Mouse (Mus musculus) kidney, embryonic 14.5 days (tissue): Measurements from ENCODE around the gene Mknk2. TPM values are rescaled to one million over a fixed set of nuclear protein-coding genes. Genes with fewer than 3 reads are reported as not detected.
A peak's percentile ranks its signal among the peaks of the same experiment; 100 is the strongest.

Source experiments
- ATAC-seq: fragments of 200-750 bp; cut with Nextera tagmentation; 2 replicates; pipeline ENCODE4 v1.8.0; 2017; ENCODE audit warnings: moderate number of reproducible peaks, mild to moderate bottlenecking, moderate TSS enrichment, moderate library complexity; ENCODE audit not compliant: low FRiP score, low TSS enrichment
- H3K27ac ChIP-seq: fragments of 300-500 bp; sonication (generic); 2 replicates; pipeline ENCODE4 v1.5.1; 2014; ENCODE audit warnings: low read depth, mild to moderate bottlenecking, low read length, moderate library complexity, mixed read lengths
- H3K27me3 ChIP-seq: fragments of 300-500 bp; sonication (generic); 2 replicates; pipeline ENCODE4 v1.6.1; 2014; ENCODE audit warnings: mild to moderate bottlenecking, low read length; ENCODE audit not compliant: control insufficient read depth, insufficient read depth
- H3K36me3 ChIP-seq: fragments of 300-500 bp; sonication (generic); 2 replicates; pipeline ENCODE4 v1.6.1; 2014; ENCODE audit warnings: low read length, mixed read lengths; ENCODE audit not compliant: control insufficient read depth, insufficient read depth
- H3K4me1 ChIP-seq: fragments of 300-500 bp; sonication (generic); 2 replicates; pipeline ENCODE4 v1.6.1; 2014; ENCODE audit warnings: low read length, mixed read lengths; ENCODE audit not compliant: control insufficient read depth, insufficient read depth
- H3K4me2 ChIP-seq: fragments of 300-500 bp; sonication (generic); replicated peaks from 2 replicates; pipeline ENCODE4 v1.6.1; 2014; ENCODE audit warnings: low read depth, mild to moderate bottlenecking, low read length
- H3K4me3 ChIP-seq: fragments of 300-500 bp; sonication (generic); 2 replicates; pipeline ENCODE4 v1.5.1; 2014; ENCODE audit warnings: mild to moderate bottlenecking, low read length
- H3K9ac ChIP-seq: fragments of 300-500 bp; sonication (generic); 2 replicates; pipeline ENCODE4 v1.6.1; 2014; ENCODE audit warnings: low read depth, mild to moderate bottlenecking, low read length, moderate library complexity
- H3K9me3 ChIP-seq: fragments of 300-500 bp; sonication (generic); 2 replicates; pipeline ENCODE4 v1.6.1; 2016; ENCODE audit warnings: low read length; ENCODE audit not compliant: control insufficient read depth
- WGBS: fragments of 180-500 bp; shearing (Covaris S2); extraction: QIAGEN DNeasy Blood & Tissue Kit; methylation state at CpG from one replicate; pipeline ENCODE4 v1.1.7; 2014; 5-methylcytosine and 5-hydroxymethylcytosine counted together
- polyA plus RNA-seq: library from polyadenylated mRNA; unstranded; fragments of >200 nt; fragmentation: Nextera tagmentation; extraction: Ambion mirVana; gene quantifications from 2 replicates; pipeline ENCODE4 v1.2.1, GENCODE M21; 2014

Gene Mknk2
- polyA plus RNA-seq, 1 experiment from 2014 or later: 99.2 TPM

DNA sequence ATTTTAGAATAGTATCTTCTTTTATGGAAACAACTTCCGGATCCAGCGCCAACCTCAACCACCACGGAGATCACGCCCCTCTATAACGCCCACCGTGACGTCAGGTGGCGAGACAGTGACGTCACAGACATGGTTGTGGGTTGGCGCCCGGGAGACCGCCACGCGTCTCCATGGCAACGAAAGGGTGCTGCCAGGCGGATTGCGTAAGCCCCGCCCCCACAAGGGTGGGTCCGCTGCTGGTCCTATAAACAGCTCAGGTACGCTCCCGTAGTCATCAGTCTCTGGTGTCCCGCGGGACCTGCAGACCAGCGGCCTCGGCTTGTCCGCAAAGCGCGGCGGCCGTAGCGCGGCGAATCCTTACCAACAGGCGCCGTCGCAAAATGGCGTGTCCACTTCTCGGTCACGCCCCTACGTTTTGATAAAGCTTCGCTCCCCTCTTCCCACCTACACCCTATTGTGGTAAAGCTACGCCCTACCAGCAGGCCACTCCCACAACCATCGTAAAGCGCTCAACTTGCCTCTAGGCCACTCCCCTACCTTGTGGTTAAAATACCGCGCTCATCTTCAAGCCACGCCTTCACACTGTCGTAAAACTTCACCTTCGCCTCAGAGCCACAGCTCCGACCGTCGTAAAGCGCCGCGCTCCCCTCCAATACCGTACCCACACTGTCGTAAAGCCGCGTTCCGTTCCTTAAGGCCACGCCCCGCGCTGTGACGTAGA lies 55.8 kb downstream of the Mknk2 start:
- Histone ChIP-seq H3K36me3 (peaks cover 4% of the 10 kb centered on the region; the same call in 1 of the 2 replicates), H3K4me1 (peaks cover 30% of the 10 kb centered on the region), H3K4me2 (peak overlapping the region; percentile 82), H3K9ac (peak overlapping the region; percentile 52; the same call in 1 of the 2 replicates), H3K27me3 (no peaks in the 10 kb centered on the region), H3K27ac (peak overlapping the region; percentile 95), H3K4me3 (peak overlapping the region; percentile 74), H3K9me3 (no peaks in the 10 kb centered on the region)
- ATAC-seq: peak; percentile 94
- WGBS: under 1% methylated on average over 64 of the region's 64 CpGs

DNA sequence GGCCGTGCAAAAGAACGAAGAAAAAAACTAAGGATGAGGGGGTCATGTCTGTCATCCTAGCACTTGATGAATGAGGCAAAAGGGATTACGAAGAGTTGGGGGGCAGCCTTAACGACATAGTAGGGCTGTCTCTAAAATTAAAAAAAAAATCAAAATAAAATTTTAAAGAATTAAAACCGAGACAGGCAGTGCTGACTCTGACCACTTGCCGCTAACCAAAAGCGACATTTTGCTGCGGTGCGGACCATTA lies 56.3 kb downstream of the Mknk2 start:
- H3K9ac ChIP-seq: peak overlapping the region; percentile 52
- H3K27ac ChIP-seq: peak overlapping the region; percentile 95
- no peaks in the 10 kb centered on the region for H3K9me3 ChIP-seq
- peak overlapping the region; percentile 82 for H3K4me2 ChIP-seq
- H3K4me1 ChIP-seq: peaks cover 30% of the 10 kb centered on the region
- H3K36me3 ChIP-seq: peaks cover 4% of the 10 kb centered on the region; the same call in 1 of the 2 replicates
- no peaks in the 10 kb centered on the region for H3K27me3 ChIP-seq
- 4% methylated on average over 9 of the region's 9 CpGs for WGBS
- peak overlapping the region; percentile 74 for H3K4me3 ChIP-seq
- no peak for ATAC-seq

DNA sequence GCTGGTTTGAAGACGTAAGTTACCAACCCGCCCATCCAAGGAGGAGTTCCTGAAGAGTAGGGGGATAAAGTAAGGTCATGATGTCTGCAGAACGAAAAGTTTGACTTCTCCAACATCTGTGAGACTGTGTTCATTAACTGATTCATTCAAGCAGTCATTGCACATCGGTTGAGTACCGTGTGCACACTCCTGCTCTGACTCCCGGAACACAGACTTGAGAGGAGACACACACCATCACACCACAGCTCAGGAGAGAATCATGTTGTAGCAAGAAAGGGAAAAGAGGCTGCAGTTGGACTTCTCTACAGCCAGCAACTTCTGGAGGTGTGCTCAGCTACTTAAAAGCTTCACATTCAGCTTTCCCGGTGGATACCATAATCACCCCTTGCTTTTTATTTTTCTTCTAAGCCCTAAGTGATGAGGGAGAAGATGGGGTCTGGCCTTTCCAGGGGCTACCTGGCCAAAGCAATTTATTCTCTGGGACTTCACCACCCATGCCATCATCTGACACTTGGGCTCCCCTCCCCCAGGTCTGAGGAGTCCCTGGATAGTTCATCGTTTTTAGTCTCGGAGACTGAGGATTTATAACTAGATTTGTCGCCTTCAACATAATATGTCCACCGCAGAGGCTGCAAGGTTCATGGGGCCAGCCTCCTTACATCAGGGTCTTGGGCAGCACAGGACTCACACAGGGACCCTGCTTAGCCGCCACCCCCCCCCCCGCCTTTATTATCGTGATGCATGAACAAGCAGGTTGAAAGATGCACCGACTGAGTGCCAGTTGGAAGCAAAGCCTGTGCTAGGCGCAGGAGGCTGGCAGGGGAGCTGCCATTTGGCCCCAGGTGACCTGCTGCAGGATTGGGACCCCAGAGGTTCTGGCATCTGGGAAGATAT lies 56.9 kb downstream of the Mknk2 start:
- Histone ChIP-seq H3K4me1 (peaks cover 26% of the 10 kb centered on the region), H3K9me3 (no peaks in the 10 kb centered on the region), H3K4me2 (peak overlapping the region; percentile 82), H3K9ac (peak overlapping the region; percentile 52), H3K36me3 (peaks cover 5% of the 10 kb centered on the region), H3K4me3 (peak overlapping the region; percentile 74), H3K27ac (peak overlapping the region; percentile 95), H3K27me3 (no peaks in the 10 kb centered on the region)
- 43% methylated on average over 16 of the region's 16 CpGs for WGBS
- ATAC-seq: no peak

DNA sequence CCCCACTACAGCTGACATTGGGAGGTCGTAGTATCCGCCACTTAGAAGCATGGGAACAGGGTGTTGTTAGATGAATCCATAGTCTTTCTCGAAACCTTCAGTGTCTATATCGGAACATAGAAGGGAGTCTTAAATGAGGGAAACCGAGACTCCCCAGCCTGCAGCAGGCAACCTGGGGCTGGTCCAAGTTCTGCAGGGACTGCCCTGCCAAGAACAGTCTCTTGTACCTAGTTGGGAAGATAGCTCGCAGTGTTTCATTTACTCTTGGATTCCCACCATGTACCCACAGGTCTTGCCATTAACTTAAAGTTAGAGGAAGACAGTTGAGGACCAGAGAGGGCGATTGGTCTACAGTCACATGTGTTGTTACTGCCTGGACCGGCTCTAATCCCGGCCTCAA lies 57.5 kb downstream of the Mknk2 start:
- ATAC-seq: no peak
- no peak overlapping the region for H3K4me3 ChIP-seq
- peaks cover 7% of the 10 kb centered on the region for H3K36me3 ChIP-seq
- whole genome bisulfite sequencing: 87% methylated on average over 9 of the region's 9 CpGs
- no peaks in the 10 kb centered on the region for H3K27me3 ChIP-seq
- H3K9me3 ChIP-seq: no peaks in the 10 kb centered on the region
- H3K27ac ChIP-seq: no peak overlapping the region
- peaks cover 20% of the 10 kb centered on the region for H3K4me1 ChIP-seq
- no peak overlapping the region for H3K4me2 ChIP-seq
- no peak overlapping the region for H3K9ac ChIP-seq

DNA sequence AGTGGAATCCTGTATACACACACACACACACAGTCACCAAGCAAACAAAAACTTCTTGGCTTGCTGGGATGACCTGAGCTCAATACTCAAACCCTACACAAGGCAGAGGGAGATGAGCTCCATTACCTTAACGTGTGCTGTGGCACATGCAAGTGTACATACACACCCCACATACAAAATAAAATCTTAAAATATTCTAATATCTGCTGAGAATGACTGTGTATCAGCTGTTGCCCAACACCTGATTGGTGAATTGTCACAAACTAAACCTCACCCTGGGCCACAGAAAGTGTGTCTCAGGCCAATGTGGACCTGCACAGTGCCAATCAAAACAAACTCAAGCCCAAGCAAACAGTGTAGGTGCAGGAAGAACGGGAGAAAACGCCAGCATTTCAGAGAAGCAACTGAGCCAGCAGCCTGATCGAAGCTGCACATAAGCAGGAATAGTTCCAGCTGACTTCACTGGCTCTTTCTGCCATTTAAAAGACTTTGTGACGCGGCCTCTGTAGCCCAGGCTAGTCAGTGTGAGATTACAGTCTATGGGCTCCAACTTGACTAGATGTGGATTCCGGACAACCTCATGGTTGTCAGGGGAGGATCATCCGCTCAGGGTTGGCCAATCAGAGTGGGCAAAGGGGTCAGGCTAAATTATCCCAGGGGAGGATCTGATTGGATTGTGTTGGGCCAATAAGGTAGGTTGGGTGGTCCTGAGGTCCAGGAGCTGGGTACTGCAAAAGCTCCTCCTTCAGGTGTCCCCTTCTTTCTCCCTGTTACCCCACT lies 58.3 kb downstream of the Mknk2 start:
- WGBS: 27% methylated on average over 8 of the region's 8 CpGs
- Histone ChIP-seq H3K36me3 (peaks cover 14% of the 10 kb centered on the region), H3K27me3 (no peaks in the 10 kb centered on the region), H3K4me1 (peaks cover 13% of the 10 kb centered on the region), H3K4me2 (no peak overlapping the region), H3K9me3 (no peaks in the 10 kb centered on the region), H3K9ac (no peak overlapping the region), H3K27ac (no peak overlapping the region), H3K4me3 (no peak overlapping the region)
- ATAC-seq: no peak

DNA sequence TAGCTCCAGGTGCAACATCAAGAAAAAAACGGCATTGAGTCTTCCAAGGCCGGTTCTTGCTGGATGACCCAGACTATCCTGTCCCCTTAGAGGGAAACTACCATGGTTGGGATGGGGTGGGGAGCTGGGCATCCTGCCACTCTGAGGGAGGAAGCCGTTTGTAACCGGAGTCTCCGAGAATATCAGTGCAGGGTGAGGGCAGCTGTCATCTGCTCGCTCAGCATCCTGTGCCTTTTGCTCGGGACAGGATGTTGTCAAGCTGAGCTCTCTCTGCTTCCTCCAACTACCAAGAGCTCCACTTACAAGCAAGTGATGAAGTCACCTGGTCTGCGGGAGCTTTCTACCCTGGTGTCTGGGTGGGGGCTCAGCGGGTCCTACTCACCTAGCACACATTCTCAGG lies 59.7 kb downstream of the Mknk2 start:
- Histone ChIP-seq H3K27me3 (no peaks in the 10 kb centered on the region), H3K36me3 (peaks cover 27% of the 10 kb centered on the region), H3K9me3 (no peaks in the 10 kb centered on the region), H3K4me1 (peaks cover 3% of the 10 kb centered on the region; the same call in 1 of the 2 replicates), H3K4me3 (no peak overlapping the region), H3K9ac (no peak overlapping the region), H3K4me2 (no peak overlapping the region), H3K27ac (no peak overlapping the region)
- 60% methylated on average over 9 of the region's 9 CpGs for WGBS
- no peak for ATAC-seq

Other genes starting within 250 kb of the Mknk2 start
- 134 and 162 TPM in 2 replicates for gene Tcf3, start 244.5 kb downstream of the Mknk2 start, polyA plus RNA-seq
- not detected in 2 replicates for gene Onecut3, start 183.3 kb downstream of the Mknk2 start, polyA plus RNA-seq
- 0.22 and 0.24 TPM in 2 replicates for gene Atp8b3, start 139.0 kb downstream of the Mknk2 start, polyA plus RNA-seq
- gene Rexo1, start 116.6 kb downstream of the Mknk2 start, polyA plus RNA-seq: 25.8 and 31.3 TPM in 2 replicates
- 10.1 and 10.2 TPM in 2 replicates for gene Klf16, start 100.8 kb downstream of the Mknk2 start, polyA plus RNA-seq
- gene Abhd17a, start 87.8 kb downstream of the Mknk2 start, polyA plus RNA-seq: 125 and 130 TPM in 2 replicates
- gene Scamp4, start 75.2 kb downstream of the Mknk2 start, polyA plus RNA-seq: 88.5 and 103 TPM in 2 replicates
- gene Adat3, start 75.2 kb downstream of the Mknk2 start, polyA plus RNA-seq: 8.0 and 8.8 TPM in 2 replicates
- 1.9 and 2.5 TPM in 2 replicates for gene Gm49322, start 72.1 kb downstream of the Mknk2 start, polyA plus RNA-seq
- 127 and 134 TPM in 2 replicates for gene Csnk1g2, start 55.3 kb downstream of the Mknk2 start, polyA plus RNA-seq
- 63.4 and 80.2 TPM in 2 replicates for gene Btbd2, start 21.0 kb downstream of the Mknk2 start, polyA plus RNA-seq
- gene Mob3a, start 23.9 kb upstream of the Mknk2 start, polyA plus RNA-seq: 23.3 and 34.4 TPM in 2 replicates
- 8.5 and 14.6 TPM in 2 replicates for gene Izumo4, start 24.1 kb upstream of the Mknk2 start, polyA plus RNA-seq
- 70.8 and 80.6 TPM in 2 replicates for gene Ap3d1, start 64.2 kb upstream of the Mknk2 start, polyA plus RNA-seq
- 21.9 and 29.2 TPM in 2 replicates for gene Dot1l, start 77.1 kb upstream of the Mknk2 start, polyA plus RNA-seq
- 101 and 102 TPM in 2 replicates for gene Sf3a2, start 120.1 kb upstream of the Mknk2 start, polyA plus RNA-seq
- 121 and 126 TPM in 2 replicates for gene Plekhj1, start 120.5 kb upstream of the Mknk2 start, polyA plus RNA-seq
- not detected in 2 replicates for gene Amh, start 127.1 kb upstream of the Mknk2 start, polyA plus RNA-seq
- 4.4 and 5.2 TPM in 2 replicates for gene Jsrp1, start 135.4 kb upstream of the Mknk2 start, polyA plus RNA-seq
- 1,867 and 1,944 TPM in 2 replicates for gene Oaz1, start 148.5 kb upstream of the Mknk2 start, polyA plus RNA-seq
- 0.17 and 0.97 TPM in 2 replicates for gene Lingo3, start 165.9 kb upstream of the Mknk2 start, polyA plus RNA-seq
- gene Lsm7, start 177.1 kb upstream of the Mknk2 start, polyA plus RNA-seq: 365 and 431 TPM in 2 replicates
- 27.2 and 35.1 TPM in 2 replicates for gene Sppl2b, start 177.2 kb upstream of the Mknk2 start, polyA plus RNA-seq
- 0.08 and 0.10 TPM in 2 replicates for gene Tmprss9, start 193.7 kb upstream of the Mknk2 start, polyA plus RNA-seq
- gene Timm13, start 222.9 kb upstream of the Mknk2 start, polyA plus RNA-seq: 391 and 501 TPM in 2 replicates
- 16.0 and 17.1 TPM in 2 replicates for gene Lmnb2, start 240.1 kb upstream of the Mknk2 start, polyA plus RNA-seq